Mouse (Mus musculus) embryo, embryonic 10.5 days (tissue): Measurements from ENCODE around the gene Plxna4.
A peak's percentile ranks its signal among the peaks of the same experiment; 100 is the strongest.

ENCODE experiments used
- DNase-seq: peaks from one replicate; pipeline ENCODE4 v3.0.0-alpha.2; 2015; ENCODE audit warnings: low spot score

The Plxna4 gene

GRCm38 (mm10) chr6:32167725-32168124 is 420.3 kb downstream of the Plxna4 start:
- DNase-seq: peak; percentile 17

DNA sequence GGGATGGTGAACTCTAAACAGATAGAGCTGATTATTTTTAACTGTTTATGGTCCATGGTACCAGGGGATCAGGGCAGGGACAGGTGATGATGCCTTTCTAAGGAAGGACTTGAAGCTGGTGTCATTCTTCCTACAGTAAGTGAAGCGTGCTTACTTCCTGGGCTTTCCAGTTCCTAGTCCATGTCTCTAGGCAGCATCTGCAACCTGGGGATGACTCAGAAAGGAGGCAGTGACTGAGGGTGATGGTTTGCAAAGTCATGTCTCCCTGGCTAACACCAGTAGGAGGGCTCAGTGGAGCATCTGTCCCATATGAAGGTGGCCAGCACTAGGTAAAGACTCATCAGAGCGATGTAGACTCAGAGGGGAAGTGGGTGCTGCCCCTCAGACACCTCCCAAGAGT is 427.6 kb downstream of the Plxna4 start:
- DNase-seq: no peak

GRCm38 (mm10) chr6:32159931-32160330 is 428.1 kb downstream of the Plxna4 start:
- DNase-seq: no peak

- no peak for DNase-seq
These were observed 429.6 kb downstream of the Plxna4 start for GRCm38 (mm10) chr6:32158347-32158746.

DNA sequence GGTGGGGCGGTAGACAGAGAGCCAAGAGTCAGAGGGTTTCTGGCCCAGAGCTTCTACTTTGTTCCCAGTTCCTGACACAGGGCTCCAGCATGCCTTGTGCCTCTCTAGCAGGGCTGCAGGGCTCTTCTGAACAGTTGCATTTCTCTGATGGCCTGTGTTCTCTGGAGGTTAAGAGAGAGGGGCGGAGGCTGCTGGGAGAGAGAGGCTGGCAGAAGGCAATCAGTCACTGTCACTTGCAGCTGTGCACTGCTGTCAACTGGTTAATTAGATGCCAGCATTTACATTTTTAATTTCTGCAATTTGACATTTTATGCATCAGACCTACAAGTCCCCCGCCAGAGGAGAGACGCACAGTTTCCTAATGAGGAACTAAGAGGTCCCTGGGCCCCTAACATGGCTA is 434.8 kb downstream of the Plxna4 start:
- DNase-seq: peak; percentile 17

GRCm38 (mm10) chr6:32150836-32151235 is 437.2 kb downstream of the Plxna4 start:
- DNase-seq: no peak

- DNase-seq: no peak
These were observed 443.2 kb downstream of the Plxna4 start for GRCm38 (mm10) chr6:32144771-32145170.

GRCm38 (mm10) chr6:32139537-32139936 is 448.5 kb downstream of the Plxna4 start:
- DNase-seq: no peak

DNA sequence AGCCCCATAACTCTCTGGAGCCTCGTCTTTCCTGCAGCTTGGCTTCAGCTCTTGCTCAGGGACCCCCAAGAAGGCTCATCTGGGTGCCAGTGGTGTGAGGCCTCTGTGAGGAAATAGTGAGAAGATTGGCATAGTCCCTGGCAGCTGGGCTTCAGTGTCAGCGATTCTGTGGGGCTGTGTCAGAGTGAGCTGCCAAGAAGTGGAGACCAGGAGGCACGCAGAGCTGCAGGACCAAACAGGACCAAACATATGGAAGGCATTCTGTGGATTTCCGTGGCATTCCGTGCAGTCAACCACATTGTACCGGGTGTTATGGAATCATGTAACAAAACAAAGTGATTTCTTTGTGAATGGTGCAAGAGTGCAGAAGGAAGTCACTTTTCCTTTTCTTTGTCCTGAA is 461.1 kb downstream of the Plxna4 start:
- DNase-seq: no peak

- no peak for DNase-seq
These were observed 465.3 kb downstream of the Plxna4 start for GRCm38 (mm10) chr6:32122584-32123265.

DNA sequence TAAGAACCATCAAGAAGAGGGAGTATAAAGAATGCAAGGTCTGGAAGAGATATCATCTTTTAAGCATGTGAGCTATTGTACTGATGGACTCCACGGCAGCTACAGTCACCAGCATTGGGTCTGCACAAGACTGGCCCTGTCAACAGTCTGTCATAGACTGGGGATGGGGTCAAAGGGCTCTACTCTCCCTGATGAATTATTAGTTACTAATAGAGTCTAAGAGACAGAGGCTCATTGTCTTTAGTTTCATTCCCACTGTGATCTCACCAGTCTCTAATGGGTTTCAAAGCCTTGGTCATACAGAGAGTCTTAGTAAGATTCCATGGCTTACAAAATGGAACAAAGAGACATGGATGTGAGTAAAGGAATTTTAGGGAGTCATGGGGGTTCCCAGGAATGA is 467.1 kb downstream of the Plxna4 start:
- DNase-seq: peak; percentile 24

GRCm38 (mm10) chr6:32109207-32109606 is 478.8 kb downstream of the Plxna4 start:
- no peak for DNase-seq

- no peak for DNase-seq
These were observed 482.3 kb downstream of the Plxna4 start for GRCm38 (mm10) chr6:32105547-32106275.
